Mouse (Mus musculus) testis, postnatal 14 days (tissue): ENCODE results near the gene 4930469K13Rik.

Experiments
- DNase-seq: peaks from one replicate; pipeline ENCODE4 v3.0.0; 2021; ENCODE audit warnings: low spot score

Gene 4930469K13Rik

GRCm38 (mm10) chr11:34035909-34036658 is 62.3 kb downstream of the 4930469K13Rik start:
- no peak for DNase-seq

GRCm38 (mm10) chr11:34034794-34035193 is 63.6 kb downstream of the 4930469K13Rik start:
- no peak for DNase-seq

- DNase-seq: no peak
Observed at GRCm38 (mm10) chr11:34034008-34034505, 64.3 kb downstream of the 4930469K13Rik start.

- no peak for DNase-seq
Observed at GRCm38 (mm10) chr11:34031015-34031805, 67.1 kb downstream of the 4930469K13Rik start.

GRCm38 (mm10) chr11:34029658-34030057 is 68.7 kb downstream of the 4930469K13Rik start:
- DNase-seq: no peak

GRCm38 (mm10) chr11:34025091-34025490 is 73.3 kb downstream of the 4930469K13Rik start:
- DNase-seq: no peak

- DNase-seq: no peak
Observed at GRCm38 (mm10) chr11:34012007-34012652, 86.2 kb downstream of the 4930469K13Rik start.

- DNase-seq: no peak
Observed at GRCm38 (mm10) chr11:34010859-34011172, 87.5 kb downstream of the 4930469K13Rik start.

GRCm38 (mm10) chr11:34010133-34010858 is 88.1 kb downstream of the 4930469K13Rik start:
- no peak for DNase-seq

GRCm38 (mm10) chr11:34009316-34010087 is 88.9 kb downstream of the 4930469K13Rik start:
- DNase-seq: no peak

GRCm38 (mm10) chr11:34008702-34009101 is 89.7 kb downstream of the 4930469K13Rik start:
- DNase-seq: peak; percentile 64

GRCm38 (mm10) chr11:34008214-34008613 is 90.1 kb downstream of the 4930469K13Rik start:
- DNase-seq: no peak

GRCm38 (mm10) chr11:34007616-34008015 is 90.7 kb downstream of the 4930469K13Rik start:
- DNase-seq: no peak

- no peak for DNase-seq
Observed at GRCm38 (mm10) chr11:34002593-34002965, 95.8 kb downstream of the 4930469K13Rik start.

GRCm38 (mm10) chr11:34001938-34002592 is 96.3 kb downstream of the 4930469K13Rik start:
- no peak for DNase-seq

GRCm38 (mm10) chr11:34000416-34000815 is 97.9 kb downstream of the 4930469K13Rik start:
- no peak for DNase-seq

- no peak for DNase-seq
Observed at GRCm38 (mm10) chr11:33998244-33998643, 100.1 kb downstream of the 4930469K13Rik start.

GRCm38 (mm10) chr11:33993496-33993895 is 104.9 kb downstream of the 4930469K13Rik start:
- DNase-seq: no peak

GRCm38 (mm10) chr11:33992938-33993337 is 105.4 kb downstream of the 4930469K13Rik start, which contains the start of gene Kcnip1:
Gene Kcnip1 (minus strand): TSS chr11:33993152.
- DNase-seq: no peak

GRCm38 (mm10) chr11:33990002-33990401 is 108.4 kb downstream of the 4930469K13Rik start:
- no peak for DNase-seq

GRCm38 (mm10) chr11:33986525-33986924 is 111.8 kb downstream of the 4930469K13Rik start:
- DNase-seq: no peak
